In genomic region chr5:119770951-119771350, GRCm38 (mm10) we compare ENCODE assay signal across 22 mouse cellular contexts.
A peak's percentile ranks its signal among the peaks of the same experiment; 100 is the strongest.
DNase-seq lines count a peak whose midpoint lies in the region; ATAC-seq and TF ChIP-seq lines count a peak whose summit lies in the region.
"Had no signal": no experiment of that assay in that cellular context is flagged by ENCODE, and none has a peak within 500 bp of the region (broad histone marks: within the 10 kb centered on the region; RNA-seq: fewer than 3 reads in every experiment).

No protein-coding gene starts in this region.

- intact Hi-C loops in heart, postnatal 25 days (cut with DNase I): no loop called here
- intact Hi-C loops in heart, postnatal 10 days (cut with DNase I): no loop called here

- H3K9me3 ChIP-seq in lung, postnatal 0 days (ENCODE audit: low read length): no peaks in the 10 kb centered on the region
- H3K9me3 ChIP-seq: embryonic facial prominence, embryonic 13.5 days; embryonic facial prominence, embryonic 15.5 days; forebrain, embryonic 10.5 days; forebrain, embryonic 12.5 days had no signal

- peak; percentile 92 for DNase-seq in heart, adult 11 months
- no peak for DNase-seq in heart, postnatal 25 days (ENCODE audit: low spot score)
- DNase-seq in heart, postnatal 10 days: peak; percentile 13 to 21
- no peak for DNase-seq in heart, adult 8-10 months (ENCODE audit: low spot score)
- peak; percentile 38 for DNase-seq in lung, postnatal 0 days (ENCODE audit: low spot score)
- no peak for DNase-seq in lung, postnatal 36 days
- DNase-seq: adrenal gland, postnatal 10 days; adrenal gland, postnatal 25 days; cerebellum, adult 11 months; cerebellum, adult 18-20 months; cerebellum, adult 8-10 months; cerebellum, adult 9-11 months; cerebellum, postnatal 14 days; cerebellum, postnatal 36 days; embryo, embryonic 11 days had no signal

- H3K4me1 ChIP-seq in lung, postnatal 0 days (ENCODE audit: insufficient read depth, low read depth, low read length): no peaks in the 10 kb centered on the region
- H3K4me1 ChIP-seq: forebrain, embryonic 12.5 days had no signal

- H3K27ac ChIP-seq in lung, postnatal 0 days (ENCODE audit: low read length): no peak overlapping the region
- H3K27ac ChIP-seq: embryonic facial prominence, embryonic 13.5 days; embryonic facial prominence, embryonic 15.5 days; forebrain, embryonic 10.5 days; forebrain, embryonic 12.5 days had no signal

- H3K9ac ChIP-seq in lung, postnatal 0 days (replicated peaks; ENCODE audit: low read depth): no peak overlapping the region
- H3K9ac ChIP-seq: embryonic facial prominence, embryonic 13.5 days; embryonic facial prominence, embryonic 15.5 days; forebrain, embryonic 12.5 days had no signal

- H3K4me3 ChIP-seq in lung, postnatal 0 days (ENCODE audit: low read depth, low read length): no peak overlapping the region
- H3K4me3 ChIP-seq: embryonic facial prominence, embryonic 13.5 days; embryonic facial prominence, embryonic 15.5 days; erythroblast, embryonic 14.5 days; forebrain, embryonic 10.5 days; forebrain, embryonic 12.5 days had no signal

- H3K27me3 ChIP-seq in lung, postnatal 0 days (replicated peaks; ENCODE audit: insufficient read depth, low read length): no peaks in the 10 kb centered on the region

- TF ChIP-seq EP300 in lung, postnatal 0 days (IDR thresholded peaks at IDR 0.05): no peak

- H3K36me3 ChIP-seq in lung, postnatal 0 days (ENCODE audit: insufficient read depth, low read length): no peaks in the 10 kb centered on the region
- H3K36me3 ChIP-seq: embryonic facial prominence, embryonic 13.5 days; embryonic facial prominence, embryonic 15.5 days; forebrain, embryonic 10.5 days; forebrain, embryonic 12.5 days had no signal

- no peak for TF ChIP-seq CTCF in lung, postnatal 0 days (IDR thresholded peaks at IDR 0.05)

- H3K4me2 ChIP-seq in lung, postnatal 0 days (replicated peaks; ENCODE audit: low read depth, low read length): no peak overlapping the region
- H3K4me2 ChIP-seq: embryonic facial prominence, embryonic 13.5 days; embryonic facial prominence, embryonic 15.5 days; forebrain, embryonic 12.5 days had no signal

- WGBS in lung, postnatal 0 days: 43% methylated on average over 2 of the region's 2 CpGs

- ATAC-seq in lung, postnatal 0 days: peak; percentile 16; the same call in 1 of the 2 replicates
- ATAC-seq: forebrain, embryonic 14.5 days; forebrain, embryonic 16.5 days had no signal

Comparison
In these comparisons a context has a peak if more than half of its experiments do, and no peak if none do; other contexts are left out.
1. DNase-seq: peak in heart, adult 11 months (single experiment), heart, postnatal 10 days (2 of 2) and lung, postnatal 0 days (single experiment); none in heart, postnatal 25 days (single experiment), heart, adult 8-10 months (single experiment) and lung, postnatal 36 days (single experiment).